Mouse (Mus musculus) heart, postnatal 4 days (tissue): ENCODE measurements around the gene Sgcd. TPM values are rescaled to one million over a fixed set of nuclear protein-coding genes. Genes with fewer than 3 reads are reported as not detected.
"Not testable (repeated sequence)": the region's sequence is repeated elsewhere in the genome, so short reads cannot be mapped to it uniquely, and the experiment has no call there.

Source experiments
- DNase-seq: peaks from one replicate; pipeline ENCODE4 v3.0.0; 2021
- total RNA-seq, 2 experiments: library from RNA; stranded (reverse); gene quantifications; 2 replicates each; pipeline ENCODE4 v1.2.3; 2021

Gene Sgcd
- total RNA-seq, 2 experiments from 2014 or later, result 47.6 to 52.9 TPM

DNA sequence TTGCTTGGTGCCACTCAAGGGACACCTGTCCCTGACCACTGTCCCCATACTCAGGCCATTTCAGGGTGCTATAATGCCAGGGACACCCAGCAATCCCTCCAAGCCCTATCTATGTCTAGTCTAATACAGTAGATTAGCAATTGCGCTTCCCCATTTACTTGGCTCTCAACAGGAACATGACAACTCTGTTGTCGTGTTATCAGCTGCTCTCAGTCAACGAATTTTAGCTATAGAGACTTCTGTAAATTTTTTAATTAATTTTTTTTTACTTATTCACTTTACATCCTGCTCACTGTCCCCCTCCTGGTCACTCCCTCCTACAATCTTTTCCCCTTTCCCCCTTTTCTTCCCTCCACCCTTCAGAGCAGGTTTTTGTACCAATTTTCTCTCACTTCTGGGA is 542.4 kb downstream of the Sgcd start:
- DNase-seq, result no peak

DNA sequence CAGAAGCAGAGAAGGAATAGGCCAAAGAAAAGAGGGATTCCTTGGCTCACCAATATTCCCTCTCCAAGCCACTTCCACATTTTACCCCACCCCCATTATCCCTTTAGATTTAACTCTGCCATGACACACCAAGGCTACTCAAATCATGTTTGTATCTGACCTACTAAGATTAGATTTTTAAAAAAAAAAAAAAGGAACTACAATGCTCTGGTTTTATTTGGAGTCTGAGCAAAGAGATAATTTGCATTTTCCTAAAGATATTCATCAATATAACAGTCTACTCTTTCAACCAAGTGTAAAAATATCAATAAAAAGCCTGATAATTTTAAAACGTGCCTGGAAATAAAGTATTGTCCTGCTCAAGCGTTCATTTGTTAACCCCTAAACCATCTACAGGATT is 543.1 kb downstream of the Sgcd start:
- no peak for DNase-seq

DNA sequence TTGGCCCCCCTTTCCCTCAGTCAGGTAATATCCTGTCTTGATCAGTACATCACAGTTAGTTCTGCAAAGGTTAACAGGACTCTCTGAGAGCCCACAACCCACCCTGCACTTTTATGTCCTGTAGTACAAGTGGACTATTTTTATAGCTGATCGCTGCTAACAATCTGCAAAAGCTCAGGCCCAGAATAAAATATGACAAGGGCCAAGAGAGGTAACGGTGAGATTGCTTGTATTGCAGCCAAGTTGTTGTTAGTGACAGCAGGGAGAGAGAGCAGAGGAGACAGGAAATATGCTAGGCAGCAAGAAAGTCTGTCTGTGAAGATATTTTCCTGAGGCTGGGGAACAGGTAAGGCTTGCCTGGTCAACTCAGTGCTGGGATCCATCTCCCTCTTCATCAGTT is 546.5 kb downstream of the Sgcd start:
- peak; percentile 5 for DNase-seq

DNA sequence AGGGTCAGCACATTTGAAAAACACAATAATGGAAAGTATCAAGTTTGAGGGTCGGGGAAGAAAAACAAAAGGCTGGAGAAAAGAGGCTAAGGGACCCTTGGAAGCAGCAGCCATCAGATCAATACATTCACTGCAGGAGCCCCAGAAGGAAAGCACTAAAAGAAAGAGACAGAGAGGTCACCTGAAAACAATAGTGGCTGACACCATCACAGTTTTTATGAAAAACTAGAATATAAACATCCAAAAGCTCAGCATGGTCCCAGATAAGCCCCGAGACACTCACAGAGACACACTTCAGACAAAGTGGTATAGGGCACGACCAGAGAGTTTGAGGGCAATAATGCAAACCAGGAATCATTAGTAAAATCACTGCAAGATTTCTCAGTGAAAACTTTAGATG is 589.2 kb downstream of the Sgcd start:
- DNase-seq, result no peak

DNA sequence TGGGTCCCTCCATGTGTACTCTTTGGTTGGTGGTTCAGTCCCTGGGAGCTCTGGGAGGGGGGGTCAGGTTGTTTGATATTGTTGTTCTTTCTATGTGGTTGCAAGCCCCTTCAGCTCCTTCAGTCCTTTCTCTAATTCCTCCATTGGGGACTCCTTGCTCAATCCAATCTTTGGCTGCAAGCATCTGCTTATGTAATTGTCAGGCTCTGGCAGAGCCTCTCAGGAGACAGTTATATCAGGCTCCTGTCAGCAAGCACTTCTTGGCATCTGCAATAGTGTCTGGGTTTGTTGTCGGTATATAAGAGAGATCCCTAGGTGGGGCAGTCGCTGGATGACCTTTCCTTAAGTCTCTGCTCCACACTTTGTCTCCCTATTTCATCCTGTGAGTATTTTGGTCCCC is 598.0 kb downstream of the Sgcd start:
- not testable (repeated sequence) for DNase-seq

DNA sequence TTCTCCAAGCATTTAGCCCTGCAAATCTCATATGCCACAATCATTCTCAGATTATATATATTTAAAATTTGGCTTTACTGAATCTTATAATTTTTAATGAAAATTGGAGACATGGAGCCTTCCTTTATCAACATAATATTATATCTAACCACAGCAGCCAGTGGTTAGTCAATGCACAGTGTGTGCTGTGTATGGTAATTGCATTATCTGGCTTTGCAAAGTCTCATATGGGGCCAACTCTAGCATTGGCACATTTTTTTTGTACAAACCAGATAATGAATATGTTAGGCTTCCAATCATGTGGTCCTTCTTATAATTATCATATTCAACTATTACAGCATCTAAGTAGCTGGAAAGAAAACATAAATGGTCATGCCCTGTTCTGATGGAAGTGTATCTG is 599.4 kb downstream of the Sgcd start:
- DNase-seq, result no peak

DNA sequence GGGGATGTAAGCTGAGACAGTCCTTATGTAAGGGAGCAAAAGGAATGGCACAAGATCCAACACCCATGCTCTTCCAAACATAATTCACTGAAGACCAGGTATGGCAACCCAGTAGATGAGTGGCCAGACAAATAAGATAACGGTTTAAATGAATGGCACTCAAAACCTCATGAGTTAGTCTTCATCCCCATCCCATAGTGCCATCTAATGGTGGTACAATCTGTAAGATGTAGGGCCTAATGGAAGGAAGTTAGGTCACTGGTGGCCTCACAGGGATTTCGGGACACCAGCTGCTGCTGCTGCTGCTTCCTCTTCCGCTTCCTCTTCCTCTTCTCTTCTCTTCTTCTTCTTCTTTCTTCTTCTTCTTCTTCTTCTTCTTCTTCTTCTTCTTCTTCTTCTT is 601.0 kb downstream of the Sgcd start:
- peak; percentile 8 for DNase-seq

DNA sequence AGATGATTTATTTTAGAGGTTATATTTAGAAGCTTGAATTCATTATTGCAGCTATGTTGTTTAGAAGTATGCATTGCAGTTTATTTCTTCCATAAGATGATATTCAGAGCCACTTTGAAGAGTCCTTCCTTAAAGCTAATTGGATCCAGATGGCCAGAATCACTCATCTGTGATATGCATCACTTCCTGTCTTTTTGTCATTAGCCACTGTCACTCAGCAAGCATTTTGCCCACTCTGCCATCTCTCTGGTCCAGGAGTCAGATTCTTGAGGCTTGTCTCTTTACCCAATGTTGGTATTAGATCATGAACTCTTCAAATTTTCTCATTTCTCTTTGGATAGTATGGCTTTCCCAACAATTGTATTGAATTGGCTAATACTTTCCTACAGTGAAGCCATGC is 602.6 kb downstream of the Sgcd start:
- DNase-seq, result no peak

DNA sequence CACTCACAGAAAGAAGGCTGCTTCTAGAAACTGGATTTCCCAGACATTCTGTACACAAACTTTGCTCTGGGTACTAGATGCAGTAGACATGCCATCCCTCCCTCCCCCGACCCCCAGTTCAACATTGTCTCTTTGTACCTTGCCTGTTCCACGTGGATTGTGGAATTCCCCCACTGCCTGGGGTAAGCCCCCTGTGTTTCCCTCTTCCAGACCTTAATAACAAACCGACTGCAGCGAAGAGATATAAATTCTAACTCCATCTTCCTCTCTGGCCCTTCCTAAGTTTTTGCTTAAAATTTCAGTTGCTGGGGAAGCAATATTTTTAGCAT is 609.2 kb downstream of the Sgcd start:
- DNase-seq, result no peak

DNA sequence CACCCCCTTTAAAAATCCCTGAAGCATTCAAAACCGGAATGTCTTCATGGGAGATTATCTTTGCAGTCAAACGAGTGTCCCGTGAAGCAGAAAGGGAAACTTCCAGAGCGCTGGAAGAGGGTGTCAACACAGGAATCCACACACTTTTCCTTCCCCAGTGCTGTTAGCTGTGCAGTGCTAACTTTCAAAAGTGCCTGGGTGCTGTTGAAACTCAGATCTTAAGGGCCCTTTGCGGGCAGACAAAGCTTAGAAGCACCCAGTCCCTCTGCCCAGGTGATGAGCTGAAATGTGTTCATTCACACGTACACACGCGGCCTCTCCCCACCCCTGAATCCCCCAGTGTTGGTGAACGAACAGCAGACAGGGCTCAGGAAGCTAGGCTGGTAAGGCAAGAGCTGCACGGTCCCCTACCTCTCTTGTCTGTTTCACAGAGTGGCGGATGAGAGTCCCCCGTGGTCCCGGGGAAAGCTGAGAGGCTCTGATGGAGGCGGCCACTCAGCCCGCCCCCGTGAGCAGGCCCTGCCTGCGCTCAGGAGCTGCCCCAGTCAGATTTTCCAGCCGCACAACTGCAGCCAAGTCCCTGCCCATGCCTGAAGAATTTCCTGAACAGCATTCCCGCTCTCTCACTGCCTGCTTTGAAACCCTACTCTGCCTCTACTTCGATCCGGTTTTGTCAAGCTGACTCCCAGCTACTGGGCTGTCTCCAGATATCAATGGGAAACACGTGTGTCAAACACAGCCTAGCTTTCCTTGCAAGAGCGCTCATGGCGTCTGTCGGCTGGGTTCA is 609.7 kb downstream of the Sgcd start:
- DNase-seq, result peak; percentile 80

DNA sequence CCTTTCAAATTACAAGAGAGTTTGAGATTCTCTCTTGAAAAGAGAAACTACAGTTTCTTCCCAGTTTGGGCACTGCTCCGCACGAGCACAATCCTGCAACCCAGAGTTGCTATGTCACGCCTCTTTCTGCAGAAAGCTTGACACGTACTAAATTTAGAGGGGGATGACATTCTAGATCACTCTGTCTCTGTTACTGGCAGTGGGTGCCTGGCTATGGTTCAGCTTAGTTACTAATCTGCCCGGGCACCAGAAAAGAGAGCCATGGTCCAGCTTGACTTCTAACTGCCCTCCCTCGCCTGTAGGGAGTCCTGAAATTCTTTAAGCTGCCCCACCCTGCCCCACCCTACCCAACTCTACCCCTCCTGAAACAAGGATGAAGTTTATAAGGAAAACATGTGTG is 611.3 kb downstream of the Sgcd start:
- peak; percentile 33 for DNase-seq

DNA sequence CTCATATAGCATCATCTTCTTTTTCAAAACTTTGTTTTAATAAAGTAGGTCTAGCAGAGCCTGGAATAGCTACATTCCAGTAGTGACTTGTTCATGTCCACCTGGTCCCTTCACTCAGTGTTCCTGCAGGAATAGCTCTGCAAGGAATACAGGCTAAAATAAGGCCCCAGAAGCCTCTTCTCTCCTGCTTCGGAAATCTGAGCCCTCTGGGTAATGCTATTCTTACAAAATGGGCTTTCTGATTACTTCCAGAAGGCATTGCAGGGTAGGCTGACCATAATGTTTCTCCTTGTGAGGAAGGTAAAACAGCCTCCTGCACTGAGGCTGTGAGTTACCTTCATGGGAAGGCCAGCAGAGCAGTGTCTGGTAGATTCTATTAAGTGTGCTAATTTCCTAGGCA is 611.9 kb downstream of the Sgcd start:
- no peak for DNase-seq

DNA sequence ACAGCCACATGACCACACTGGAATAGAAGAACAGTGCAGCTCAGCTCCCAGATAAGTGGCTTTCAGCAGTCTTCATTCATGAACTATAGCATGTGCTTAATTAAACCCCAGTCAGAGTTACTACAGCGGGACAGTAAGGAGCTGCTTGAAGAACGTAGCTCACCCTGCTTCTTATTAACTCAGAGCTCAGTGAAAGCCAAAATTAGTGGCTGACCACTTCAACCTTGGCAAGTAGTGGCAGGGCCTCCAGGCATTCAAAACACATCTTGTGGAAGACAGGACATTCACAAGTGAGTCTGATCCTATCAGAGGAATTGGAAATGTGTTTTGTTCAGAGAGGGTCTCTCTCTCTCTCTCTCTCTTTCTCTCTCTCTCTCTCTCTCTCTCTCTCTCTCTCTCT is 617.2 kb downstream of the Sgcd start:
- no peak for DNase-seq

DNA sequence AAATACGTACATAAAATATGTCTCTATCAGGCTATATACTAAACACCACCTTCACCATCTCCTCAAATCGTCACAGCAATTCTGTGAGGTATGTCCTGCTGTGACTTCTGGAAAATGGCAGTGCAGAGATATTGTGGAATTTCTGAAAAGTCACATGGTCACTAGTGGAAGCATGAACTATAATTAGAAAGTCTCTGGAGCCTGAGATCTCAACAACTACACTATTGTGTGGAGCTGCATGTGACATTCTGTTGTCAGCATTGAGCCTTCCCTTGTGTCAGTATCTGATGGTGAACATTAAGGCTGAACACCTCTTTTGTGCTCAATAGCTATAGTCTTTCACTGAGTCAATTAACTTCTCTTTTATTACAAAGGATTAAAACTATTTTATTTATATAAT is 637.2 kb downstream of the Sgcd start:
- no peak for DNase-seq

DNA sequence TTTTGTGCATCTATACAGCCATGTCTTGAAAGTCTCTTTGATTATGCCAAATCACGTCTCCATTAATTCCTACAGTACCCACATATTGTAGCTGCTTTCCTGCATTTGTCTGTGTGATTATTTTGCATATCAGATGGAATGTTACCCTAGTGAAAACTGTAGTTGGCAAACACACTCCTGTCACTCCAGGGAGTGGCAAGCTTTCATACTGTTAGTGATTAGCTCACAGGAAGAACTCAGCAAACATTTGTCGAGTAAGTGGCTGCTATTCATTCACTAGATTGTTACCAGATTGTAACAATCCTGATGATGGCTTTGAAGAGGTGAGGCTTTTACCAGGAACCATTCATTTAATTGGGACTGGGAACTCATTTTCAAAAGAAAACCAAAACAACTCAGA is 645.3 kb downstream of the Sgcd start:
- DNase-seq, result no peak

DNA sequence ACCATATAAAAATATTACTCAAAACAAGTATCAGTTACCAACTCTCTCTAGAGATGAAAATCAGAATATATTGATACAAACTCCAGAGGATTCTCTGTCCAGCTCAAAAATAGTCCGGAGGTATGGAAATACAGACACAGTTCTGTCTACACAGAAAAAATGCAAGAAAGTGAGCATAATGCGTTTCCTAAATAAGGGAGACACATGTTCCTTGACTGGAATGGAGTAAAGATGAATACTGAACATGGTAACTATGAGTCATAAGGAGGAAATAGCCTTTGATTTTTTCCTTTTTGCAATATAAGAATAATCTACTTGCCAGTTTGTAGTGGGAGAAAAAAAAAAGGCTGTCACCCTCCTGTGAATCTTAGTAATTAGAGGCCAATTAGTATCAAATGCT is 655.1 kb downstream of the Sgcd start:
- DNase-seq, result no peak

DNA sequence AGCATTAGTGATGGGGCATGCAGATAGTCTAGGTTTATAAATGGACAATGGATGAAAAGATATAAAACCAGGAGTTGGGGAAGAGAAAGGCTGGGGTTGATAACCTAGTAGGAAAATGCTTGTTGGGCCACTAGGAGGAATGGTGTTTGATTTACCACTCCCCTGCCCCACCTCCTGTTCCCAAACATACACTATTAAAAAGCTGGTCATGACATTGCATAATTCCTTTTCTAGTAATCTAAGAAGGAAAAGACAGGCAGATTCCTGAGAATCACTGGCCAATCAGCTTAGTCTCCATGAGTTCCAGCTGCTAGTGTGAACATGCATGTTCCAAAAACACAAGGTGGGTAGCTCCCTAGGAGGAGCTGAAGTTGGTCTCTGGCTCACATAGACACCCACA is 683.2 kb downstream of the Sgcd start:
- DNase-seq, result no peak

DNA sequence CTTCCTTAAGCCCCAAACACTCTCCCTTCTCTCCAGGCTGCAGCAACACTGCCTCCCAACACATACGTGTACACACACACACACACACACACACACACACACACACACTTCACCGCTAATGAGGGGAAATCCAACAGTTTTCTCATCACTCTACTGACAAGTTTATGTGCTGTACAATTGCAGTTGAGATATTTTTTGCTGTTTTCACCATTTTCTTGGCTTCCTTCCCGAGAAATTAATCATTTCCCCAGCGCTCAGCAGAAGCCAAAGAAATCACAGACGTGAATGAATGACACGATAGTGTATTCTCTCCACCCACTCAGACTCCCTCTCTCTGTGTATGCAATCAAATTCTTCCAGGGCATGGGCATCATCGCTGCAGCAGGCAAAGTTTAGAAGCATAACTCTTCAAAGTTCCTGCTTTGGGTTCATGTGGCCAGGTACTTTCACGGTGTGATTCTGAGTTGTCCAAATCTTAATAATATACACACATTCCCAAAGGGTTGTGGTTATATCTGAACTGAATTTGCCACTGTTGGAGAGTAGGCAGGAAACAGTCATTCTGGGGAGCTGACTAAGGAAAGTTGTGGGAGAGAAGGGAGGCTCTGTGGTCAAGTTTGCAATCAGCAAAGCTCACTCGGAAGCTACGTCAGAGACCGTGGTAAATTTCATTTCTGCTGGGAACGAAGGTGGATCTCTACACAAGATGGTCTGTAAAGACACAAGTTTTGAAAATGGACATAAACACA is 683.9 kb downstream of the Sgcd start:
- DNase-seq, result peak; percentile 20

DNA sequence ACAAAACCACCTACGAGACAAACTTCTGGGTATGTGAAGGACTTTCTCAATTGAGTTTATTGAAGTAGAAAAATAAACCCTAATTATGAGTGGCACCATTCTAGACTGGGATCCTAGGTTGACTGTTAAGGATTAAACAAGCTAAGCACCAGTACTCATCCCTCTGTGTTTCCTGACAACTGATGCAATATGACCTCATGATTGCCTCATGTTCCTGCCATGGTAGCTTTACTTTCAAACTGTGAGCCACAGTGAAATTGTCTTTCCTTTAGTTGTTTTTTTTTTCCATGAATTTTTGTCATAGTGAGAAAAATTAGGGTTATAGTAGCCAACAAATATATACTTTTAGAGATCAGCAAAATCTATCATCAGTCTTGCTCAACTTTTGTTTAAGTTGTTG is 689.0 kb downstream of the Sgcd start:
- DNase-seq, result no peak

DNA sequence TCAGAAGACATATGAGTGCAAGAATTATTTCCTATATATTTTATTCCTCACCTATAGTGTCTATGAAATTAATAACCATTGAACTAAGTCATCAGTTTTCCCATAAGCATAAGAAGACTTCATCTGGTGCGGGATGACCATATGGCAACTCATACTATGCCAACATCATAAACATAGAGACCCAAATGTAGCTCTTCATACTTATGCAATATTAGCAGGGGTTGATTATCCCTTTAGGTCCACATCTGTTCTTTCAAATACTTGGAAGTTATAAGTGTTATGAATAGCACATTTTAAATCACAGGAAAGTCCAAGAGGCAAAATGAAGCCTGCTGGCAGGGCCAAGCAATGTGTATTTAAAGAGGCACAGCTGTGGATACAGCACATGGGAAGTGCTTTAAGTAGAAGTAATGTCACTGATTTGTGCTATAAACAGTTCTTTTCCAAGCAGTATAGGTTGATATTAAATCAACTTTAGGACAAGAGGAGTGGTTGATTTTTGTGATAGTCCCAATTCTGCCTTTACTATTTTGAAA is 690.9 kb downstream of the Sgcd start:
- no peak for DNase-seq

DNA sequence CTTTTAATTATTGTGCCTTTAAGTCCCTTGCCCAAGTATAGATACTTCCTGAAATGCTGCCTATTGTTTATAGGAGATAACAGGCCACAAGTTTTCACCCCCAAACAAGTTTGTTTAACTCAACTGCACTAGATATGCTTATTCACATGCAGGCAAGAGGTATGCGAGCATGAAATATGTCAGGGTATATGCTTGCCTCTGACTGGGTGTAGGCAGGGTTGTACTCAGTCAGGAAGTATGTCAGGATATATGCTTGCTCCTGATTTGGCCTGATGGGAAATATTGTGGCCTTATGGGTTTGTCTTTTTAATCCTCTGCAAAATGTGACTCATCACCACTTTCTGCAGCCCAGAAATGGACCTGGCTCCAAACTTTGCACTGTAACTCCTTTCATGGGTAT is 694.0 kb downstream of the Sgcd start:
- DNase-seq, result no peak

DNA sequence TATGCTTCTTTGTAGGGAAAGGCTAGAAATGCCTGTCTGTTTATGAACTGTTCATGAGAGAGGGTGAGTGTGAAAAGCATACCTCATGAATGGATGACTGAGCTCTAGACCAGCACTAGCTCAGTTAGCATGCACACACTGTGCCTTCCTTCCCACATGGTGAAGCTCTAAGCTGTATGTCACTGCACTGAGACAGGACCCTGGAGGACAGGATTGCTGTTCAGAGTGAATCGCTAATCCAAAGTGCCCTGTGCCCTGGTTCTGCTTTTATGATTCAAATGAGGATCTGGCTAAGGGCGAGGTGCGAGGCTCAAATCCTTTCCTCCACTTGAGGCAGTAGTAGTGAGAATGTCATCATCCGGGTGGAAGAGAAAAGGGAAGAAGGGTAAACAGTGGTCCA is 712.2 kb downstream of the Sgcd start:
- no peak for DNase-seq

DNA sequence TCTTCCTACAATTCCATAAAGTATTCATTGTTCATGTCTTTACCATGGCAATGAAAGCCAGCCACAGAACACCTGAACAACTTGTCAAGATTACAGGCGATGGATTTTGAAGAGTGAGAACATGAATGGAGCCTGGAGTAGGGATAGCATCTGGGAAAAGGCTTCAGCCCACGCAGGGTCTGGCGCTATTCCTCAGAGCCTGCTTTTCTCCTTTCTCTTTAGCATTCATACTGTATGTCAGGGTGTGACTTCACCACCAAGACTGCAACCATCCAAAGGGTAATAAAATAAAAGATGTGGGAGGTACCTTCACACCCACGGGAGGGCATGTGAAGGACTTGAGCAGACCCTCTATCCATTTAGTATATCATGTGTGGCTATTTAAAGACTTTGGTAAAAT is 720.2 kb downstream of the Sgcd start:
- DNase-seq, result no peak
